Mouse (Mus musculus) hindbrain, embryonic 15.5 days (tissue): ENCODE results near the gene Mark3. TPM values are rescaled to one million over a fixed set of nuclear protein-coding genes. Genes with fewer than 3 reads are reported as not detected.

ENCODE experiments used
- ATAC-seq: fragments of 200-750 bp; cut with Nextera tagmentation; 2 replicates; pipeline ENCODE4 v1.8.0; 2017; ENCODE audit warnings: low read depth, moderate number of reproducible peaks, moderate TSS enrichment; ENCODE audit not compliant: low FRiP score
- H3K27ac ChIP-seq: fragments of 300-500 bp; sonication (generic); replicated peaks from 2 replicates; pipeline ENCODE4 v1.5.1; 2015; ENCODE audit warnings: mild to moderate bottlenecking, inconsistent platforms
- H3K27me3 ChIP-seq: fragments of 300-500 bp; sonication (generic); 2 replicates; pipeline ENCODE4 v1.6.1; 2015; ENCODE audit warnings: control low read depth, inconsistent platforms
- H3K36me3 ChIP-seq: fragments of 300-500 bp; sonication (generic); 2 replicates; pipeline ENCODE4 v1.6.1; 2015; ENCODE audit warnings: control low read depth, inconsistent platforms
- H3K4me1 ChIP-seq: fragments of 300-500 bp; sonication (generic); replicated peaks from 2 replicates; pipeline ENCODE4 v1.6.1; 2015; ENCODE audit warnings: control low read depth, inconsistent platforms
- H3K4me2 ChIP-seq: fragments of 300-500 bp; sonication (generic); 2 replicates; pipeline ENCODE4 v1.6.1; 2015; ENCODE audit warnings: moderate library complexity, mild to moderate bottlenecking, inconsistent platforms
- H3K4me3 ChIP-seq: fragments of 300-500 bp; sonication (generic); 2 replicates; pipeline ENCODE4 v1.5.1; 2015; ENCODE audit warnings: mild to moderate bottlenecking, inconsistent platforms
- H3K9ac ChIP-seq: fragments of 300-500 bp; sonication (generic); 2 replicates; pipeline ENCODE4 v1.6.1; 2015; ENCODE audit warnings: inconsistent platforms
- H3K9me3 ChIP-seq: fragments of 300-500 bp; sonication (generic); 2 replicates; pipeline ENCODE4 v1.6.1; 2016; ENCODE audit warnings: control low read depth, inconsistent platforms
- WGBS: fragments of 180-500 bp; shearing (Covaris S2); methylation state at CpG from one replicate; pipeline ENCODE4 v1.1.7; 2015; 5-methylcytosine and 5-hydroxymethylcytosine counted together
- polyA plus RNA-seq: library from polyadenylated mRNA; unstranded; fragments of >200 nt; fragmentation: Nextera tagmentation; extraction: Ambion mirVana; gene quantifications from 2 replicates; pipeline ENCODE4 v1.2.1, GENCODE M21; 2015

The Mark3 gene
- polyA plus RNA-seq, 1 experiment from 2014 or later, result 52.2 TPM

DNA sequence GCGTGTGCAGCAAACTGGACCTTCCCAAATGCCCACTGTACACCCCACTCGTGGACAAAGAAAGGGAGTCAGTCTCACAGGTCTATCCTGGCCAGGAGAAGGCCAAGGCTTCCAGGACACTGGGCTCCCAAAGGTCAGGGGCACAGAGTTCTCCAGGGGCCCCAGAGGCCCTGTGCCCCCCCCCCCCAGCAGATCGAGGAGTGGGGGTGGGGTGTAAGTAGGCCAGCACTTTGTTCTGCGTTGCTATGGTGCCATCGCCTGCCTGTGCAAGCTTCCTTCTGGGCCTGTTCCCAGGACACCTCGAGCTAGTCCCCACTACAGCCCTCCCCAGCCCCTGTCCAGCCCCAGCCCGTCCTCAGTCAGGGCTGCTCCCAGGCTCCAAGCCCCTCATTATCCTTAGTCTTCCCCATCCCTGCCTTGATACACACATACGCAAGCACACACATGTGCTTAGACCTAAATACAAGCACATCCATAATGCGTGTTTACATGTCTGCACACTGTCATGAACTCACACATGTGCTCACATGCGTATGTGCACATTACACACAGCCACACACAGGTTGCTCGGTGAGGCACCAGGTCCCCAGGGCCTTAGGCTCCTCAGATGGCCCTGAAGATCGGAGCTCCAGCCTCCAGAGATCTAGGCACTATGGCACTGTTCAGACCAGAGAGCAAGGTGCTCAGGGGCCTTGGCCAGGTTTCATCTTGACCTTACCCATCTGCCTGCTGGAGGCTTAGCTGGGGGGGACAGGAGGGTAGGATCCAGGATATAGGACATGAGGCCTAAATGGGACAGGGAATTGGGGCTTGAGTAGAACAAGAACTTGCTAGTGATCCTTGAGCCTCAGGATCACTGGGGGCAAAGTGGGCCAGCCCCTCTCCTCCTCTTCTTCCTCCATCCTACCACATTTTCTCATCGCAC is 120.8 kb downstream of the Mark3 start:
- H3K9ac ChIP-seq, result no peak overlapping the region
- 22% methylated on average over 13 of the region's 13 CpGs for WGBS
- peaks cover 60% of the 10 kb centered on the region for H3K4me1 ChIP-seq
- ATAC-seq, result peak; percentile 60
- peak overlapping the region; percentile 86 for H3K27ac ChIP-seq
- no peak overlapping the region for H3K4me3 ChIP-seq
- no peaks in the 10 kb centered on the region for H3K27me3 ChIP-seq
- peak overlapping the region; percentile 25 for H3K4me2 ChIP-seq
- H3K36me3 ChIP-seq, result no peaks in the 10 kb centered on the region
- no peaks in the 10 kb centered on the region for H3K9me3 ChIP-seq

- H3K9ac ChIP-seq, result no peak overlapping the region
- WGBS, result 16% methylated on average over 6 of the region's 6 CpGs
- H3K27ac ChIP-seq, result peak overlapping the region; percentile 86
- H3K4me2 ChIP-seq, result no peak overlapping the region
- no peaks in the 10 kb centered on the region for H3K9me3 ChIP-seq
- no peak overlapping the region for H3K4me3 ChIP-seq
- H3K36me3 ChIP-seq, result no peaks in the 10 kb centered on the region
- ATAC-seq, result no peak
- H3K27me3 ChIP-seq, result no peaks in the 10 kb centered on the region
- peaks cover 50% of the 10 kb centered on the region for H3K4me1 ChIP-seq
Observed at GRCm38 (mm10) chr12:111696239-111696638, 121.9 kb downstream of the Mark3 start.

DNA sequence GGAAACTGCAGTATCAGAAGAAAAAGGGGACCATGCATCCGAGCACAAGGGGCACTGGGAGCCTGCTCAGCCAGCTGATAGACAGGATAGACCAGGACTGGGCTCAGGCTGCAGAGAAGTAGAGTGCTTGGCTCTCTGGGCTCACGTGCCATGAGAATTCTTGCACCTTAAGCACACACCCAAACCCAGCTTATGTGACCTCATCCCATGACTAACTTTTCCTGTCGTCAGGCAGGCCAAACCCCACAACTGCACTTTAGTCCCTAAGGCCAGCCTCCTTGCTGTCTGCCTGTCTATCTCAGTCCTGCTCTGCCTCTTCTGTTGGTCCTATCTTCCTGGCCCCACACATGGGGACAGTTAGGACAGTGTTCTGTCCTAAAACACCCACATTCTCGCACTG is 123.4 kb downstream of the Mark3 start:
- no peak for ATAC-seq
- H3K36me3 ChIP-seq, result no peaks in the 10 kb centered on the region
- H3K9ac ChIP-seq, result no peak overlapping the region
- no peak overlapping the region for H3K4me2 ChIP-seq
- H3K9me3 ChIP-seq, result no peaks in the 10 kb centered on the region
- no peak overlapping the region for H3K27ac ChIP-seq
- no peak overlapping the region for H3K4me3 ChIP-seq
- peaks cover 36% of the 10 kb centered on the region for H3K4me1 ChIP-seq
- no peaks in the 10 kb centered on the region for H3K27me3 ChIP-seq
- WGBS, result 75% methylated on average over 4 of the region's 4 CpGs

GRCm38 (mm10) chr12:111698346-111698913 is 124.1 kb downstream of the Mark3 start:
- H3K36me3 ChIP-seq, result no peaks in the 10 kb centered on the region
- WGBS, result 60% methylated on average over 6 of the region's 6 CpGs
- H3K27ac ChIP-seq, result no peak overlapping the region
- H3K4me1 ChIP-seq, result peaks cover 28% of the 10 kb centered on the region
- no peak overlapping the region for H3K9ac ChIP-seq
- H3K9me3 ChIP-seq, result no peaks in the 10 kb centered on the region
- no peak for ATAC-seq
- no peak overlapping the region for H3K4me2 ChIP-seq
- H3K4me3 ChIP-seq, result no peak overlapping the region
- H3K27me3 ChIP-seq, result no peaks in the 10 kb centered on the region

GRCm38 (mm10) chr12:111699542-111699941 is 125.2 kb downstream of the Mark3 start:
- Histone ChIP-seq H3K4me2 (no peak overlapping the region), H3K27ac (no peak overlapping the region), H3K27me3 (no peaks in the 10 kb centered on the region), H3K4me3 (no peak overlapping the region), H3K4me1 (peaks cover 20% of the 10 kb centered on the region), H3K9ac (no peak overlapping the region), H3K36me3 (no peaks in the 10 kb centered on the region), H3K9me3 (no peaks in the 10 kb centered on the region)
- WGBS, result 87% methylated on average over 4 of the region's 4 CpGs
- no peak for ATAC-seq

- H3K9ac ChIP-seq, result no peak overlapping the region
- H3K36me3 ChIP-seq, result no peaks in the 10 kb centered on the region
- 72% methylated on average over 9 of the region's 9 CpGs for WGBS
- H3K4me1 ChIP-seq, result peaks cover 11% of the 10 kb centered on the region
- ATAC-seq, result no peak
- no peak overlapping the region for H3K4me3 ChIP-seq
- no peak overlapping the region for H3K27ac ChIP-seq
- H3K9me3 ChIP-seq, result no peaks in the 10 kb centered on the region
- no peaks in the 10 kb centered on the region for H3K27me3 ChIP-seq
- H3K4me2 ChIP-seq, result no peak overlapping the region
Observed at GRCm38 (mm10) chr12:111700920-111701458, 126.7 kb downstream of the Mark3 start.

DNA sequence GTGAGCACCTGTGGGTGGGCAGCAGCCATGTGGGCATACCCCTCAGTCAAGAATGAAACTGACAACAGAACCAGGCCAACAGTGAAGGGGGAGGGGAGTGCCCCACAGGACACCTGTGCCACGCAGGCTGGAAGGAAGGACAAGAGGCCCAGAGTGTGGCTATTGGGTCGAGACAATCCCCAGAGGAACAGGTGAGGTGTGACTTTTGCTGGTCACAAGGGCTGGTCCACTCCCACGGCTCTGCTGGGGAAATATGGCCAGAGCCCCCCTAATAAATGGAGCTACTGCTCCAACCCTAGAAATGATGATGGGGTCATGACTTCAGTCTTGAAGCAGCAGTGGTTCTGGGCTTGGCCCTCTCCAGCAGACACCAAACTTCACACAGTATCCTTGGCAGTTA is 129.0 kb downstream of the Mark3 start:
- H3K9ac ChIP-seq, result no peak overlapping the region
- ATAC-seq, result no peak
- peaks cover 9% of the 10 kb centered on the region for H3K4me1 ChIP-seq
- H3K4me2 ChIP-seq, result no peak overlapping the region
- no peaks in the 10 kb centered on the region for H3K9me3 ChIP-seq
- no peaks in the 10 kb centered on the region for H3K27me3 ChIP-seq
- WGBS, result 82% methylated on average over 3 of the region's 3 CpGs
- no peak overlapping the region for H3K4me3 ChIP-seq
- H3K36me3 ChIP-seq, result peaks cover 9% of the 10 kb centered on the region; the same call in 1 of the 2 replicates
- no peak overlapping the region for H3K27ac ChIP-seq

DNA sequence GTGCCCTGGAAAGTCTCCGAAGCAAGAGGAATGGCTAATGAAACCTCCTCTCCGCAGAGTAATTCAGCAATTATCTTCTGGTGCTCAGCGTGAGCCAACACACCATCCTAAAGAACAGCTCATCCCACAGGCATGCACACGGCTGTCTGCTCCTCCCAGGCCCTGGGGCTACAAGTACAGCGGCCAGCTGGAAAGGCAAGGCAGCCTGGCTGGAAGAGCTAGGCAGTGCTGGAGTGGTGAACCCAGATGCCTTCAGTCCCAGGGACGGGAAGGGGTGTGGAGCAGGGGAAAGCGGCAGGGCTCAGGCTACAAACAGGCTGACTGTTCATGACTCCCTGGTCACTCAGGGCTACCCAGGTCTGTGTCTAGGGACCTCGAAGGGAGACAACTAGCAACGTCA is 130.3 kb downstream of the Mark3 start:
- WGBS, result 47% methylated on average over 9 of the region's 9 CpGs
- Histone ChIP-seq H3K4me1 (peaks cover 9% of the 10 kb centered on the region), H3K9me3 (no peaks in the 10 kb centered on the region), H3K9ac (no peak overlapping the region), H3K27me3 (no peaks in the 10 kb centered on the region), H3K27ac (peak overlapping the region; percentile 32), H3K4me3 (no peak overlapping the region), H3K36me3 (peaks cover 19% of the 10 kb centered on the region), H3K4me2 (no peak overlapping the region)
- no peak for ATAC-seq

DNA sequence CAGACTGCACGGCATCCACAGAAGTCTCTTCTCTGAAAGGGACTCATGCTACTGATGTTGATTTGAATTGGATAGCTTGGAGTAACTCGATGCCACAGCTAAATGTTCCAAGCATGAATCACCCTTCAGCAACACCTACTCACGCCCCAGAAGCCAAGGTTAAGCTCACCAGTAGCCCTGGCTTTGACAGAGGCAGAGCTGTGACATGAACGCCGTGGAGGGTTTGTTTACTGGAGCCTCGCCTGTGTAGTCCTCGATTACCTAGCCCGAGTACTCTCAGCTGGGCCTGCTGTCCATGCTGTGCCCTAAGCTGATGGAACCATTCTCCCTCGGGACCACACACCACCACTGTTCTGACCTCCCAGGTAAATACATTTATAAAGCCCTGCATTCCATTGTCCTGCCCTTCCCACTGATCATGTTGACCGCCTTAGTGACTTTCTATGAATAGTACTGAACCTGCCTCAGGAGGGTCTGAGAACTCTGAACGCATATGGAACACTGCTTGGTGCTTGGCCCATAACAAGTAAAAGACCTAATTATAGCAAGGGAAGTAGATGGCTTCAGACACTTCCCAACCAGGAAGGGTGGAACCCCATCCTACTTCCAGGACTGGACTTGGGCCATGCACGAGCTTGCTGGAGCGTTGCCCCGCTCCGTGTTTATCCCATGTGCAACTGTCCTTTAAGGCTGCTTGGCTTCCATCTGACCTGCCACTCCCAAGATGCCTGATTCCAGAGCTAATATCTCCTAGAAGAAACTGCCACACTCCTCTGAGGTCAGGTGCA is 131.1 kb downstream of the Mark3 start:
- peak overlapping the region; percentile 32; the same call in 1 of the 2 replicates for H3K27ac ChIP-seq
- H3K27me3 ChIP-seq, result no peaks in the 10 kb centered on the region
- H3K4me2 ChIP-seq, result no peak overlapping the region
- 0 out of 2 replicates have a peak, but pooled peaks have one; percentile 31 for ATAC-seq
- peaks cover 9% of the 10 kb centered on the region for H3K4me1 ChIP-seq
- no peak overlapping the region for H3K4me3 ChIP-seq
- no peaks in the 10 kb centered on the region for H3K9me3 ChIP-seq
- 79% methylated on average over 15 of the region's 15 CpGs for WGBS
- H3K36me3 ChIP-seq, result peaks cover 27% of the 10 kb centered on the region
- H3K9ac ChIP-seq, result no peak overlapping the region
